Mouse (Mus musculus) T-cell, adult 2 months (primary cell): ENCODE data around the gene Prpf18.
"Not testable (repeated sequence)": the region's sequence is repeated elsewhere in the genome, so short reads cannot be mapped to it uniquely, and the experiment has no call there.

Experiments used
- DNase-seq: peaks from one replicate; pipeline ENCODE4 v3.0.0; 2022; ENCODE audit warnings: low spot score

Gene Prpf18

DNA sequence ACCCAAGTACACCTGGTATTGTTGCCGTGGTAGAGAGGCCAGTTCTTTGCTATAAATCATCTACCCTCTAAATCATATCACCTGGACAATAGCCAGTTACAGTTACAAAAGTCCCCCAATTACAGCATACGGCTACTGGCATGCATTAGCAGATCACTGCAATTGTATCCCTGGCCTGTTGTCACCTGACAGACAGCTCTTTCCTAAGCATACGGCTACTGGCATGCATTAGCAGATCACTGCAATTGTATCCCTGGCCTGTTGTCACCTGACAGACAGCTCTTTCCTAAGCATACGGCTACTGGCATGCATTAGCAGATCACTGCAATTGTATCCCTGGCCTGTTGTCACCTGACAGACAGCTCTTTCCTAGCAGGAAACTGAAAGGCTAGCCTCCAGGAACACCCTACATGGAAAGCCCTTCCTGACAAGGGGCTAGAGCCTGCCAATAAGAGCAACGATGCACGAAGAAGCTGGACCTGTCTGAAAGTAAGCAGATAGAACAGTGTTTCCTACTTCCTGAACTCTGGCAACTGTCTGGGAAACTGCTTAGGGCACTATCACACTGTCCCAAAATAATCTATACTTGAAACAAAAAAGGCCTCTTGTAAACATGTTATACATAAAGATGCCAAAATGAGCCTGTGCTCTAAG lies 37.5 kb downstream of the Prpf18 start:
- not testable (repeated sequence) for DNase-seq

DNA sequence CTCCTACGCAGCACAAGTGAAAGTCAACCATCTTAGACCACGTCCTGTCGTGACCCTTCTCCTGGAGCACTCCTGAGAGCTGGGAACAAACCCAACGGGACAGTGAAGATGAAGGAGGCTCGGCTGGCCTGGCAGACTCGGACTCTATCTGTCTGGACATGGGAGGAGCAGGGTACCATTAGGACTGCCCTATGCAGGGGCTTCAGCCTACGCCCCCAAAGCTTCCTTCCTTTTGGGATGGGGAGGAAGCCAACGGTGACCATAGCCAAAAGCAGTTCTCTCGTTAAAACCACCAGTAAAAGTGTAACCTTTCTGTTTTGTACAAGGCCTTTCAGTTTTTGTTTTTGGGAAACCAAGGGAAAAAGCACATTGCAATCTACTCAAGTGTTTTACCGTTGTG lies 40.2 kb downstream of the Prpf18 start:
- DNase-seq: no peak

DNA sequence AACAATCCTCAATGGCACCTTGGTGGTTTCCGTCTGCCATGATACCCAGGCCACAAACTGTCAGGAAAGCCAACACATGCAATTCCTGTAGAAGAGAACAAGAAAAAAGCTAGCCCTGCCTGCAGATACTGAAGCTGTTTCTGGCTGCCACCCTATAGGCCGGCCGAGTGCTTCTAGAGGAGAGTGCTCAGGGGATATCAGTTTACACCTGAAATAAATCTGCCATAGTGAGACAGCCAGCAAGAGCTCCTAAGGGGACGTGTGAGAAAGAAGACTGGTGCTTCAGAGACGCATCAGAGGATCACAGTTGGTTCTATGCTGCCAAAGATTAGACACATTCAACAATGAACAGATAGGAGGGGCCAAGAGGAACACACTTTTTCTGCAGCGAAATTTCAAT lies 40.6 kb downstream of the Prpf18 start:
- no peak for DNase-seq

DNA sequence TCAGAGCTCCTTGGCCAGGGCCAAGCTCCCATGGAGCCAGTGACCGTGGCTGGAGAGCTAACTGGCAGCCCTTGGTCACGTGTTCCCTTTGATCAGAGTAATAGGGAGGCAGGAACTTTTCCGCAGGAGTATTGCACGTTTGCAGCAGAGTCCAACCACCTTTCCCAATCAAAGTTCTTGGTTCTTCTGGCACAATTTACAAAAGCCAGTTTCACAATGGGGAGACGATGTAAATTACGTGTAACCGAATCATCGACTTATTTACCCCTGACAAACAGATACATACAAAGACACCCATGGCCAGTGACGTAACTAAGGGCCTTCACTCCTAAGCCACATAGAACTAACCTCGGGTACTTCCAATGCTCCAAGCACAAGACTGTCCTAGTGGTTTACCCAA lies 42.5 kb downstream of the Prpf18 start:
- DNase-seq: no peak

DNA sequence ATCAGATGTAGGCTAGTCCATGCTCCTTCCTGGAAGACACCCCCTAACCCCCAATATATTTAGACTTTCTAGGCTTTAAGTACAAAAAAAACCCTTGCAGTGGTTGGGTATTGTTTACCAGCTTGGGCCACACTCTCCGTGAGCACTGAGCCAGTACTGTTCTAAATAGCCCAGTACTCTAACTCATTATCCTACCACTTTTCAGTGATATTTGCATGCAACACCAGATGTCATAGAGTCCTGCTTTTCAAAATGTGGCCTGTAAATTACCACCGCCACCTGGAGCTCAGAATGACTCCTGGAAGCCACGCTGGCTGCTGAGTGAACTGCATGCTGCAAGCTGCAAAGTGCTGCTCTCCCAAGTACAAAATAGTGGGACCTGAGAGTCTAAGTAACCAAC lies 43.7 kb downstream of the Prpf18 start:
- DNase-seq: no peak

DNA sequence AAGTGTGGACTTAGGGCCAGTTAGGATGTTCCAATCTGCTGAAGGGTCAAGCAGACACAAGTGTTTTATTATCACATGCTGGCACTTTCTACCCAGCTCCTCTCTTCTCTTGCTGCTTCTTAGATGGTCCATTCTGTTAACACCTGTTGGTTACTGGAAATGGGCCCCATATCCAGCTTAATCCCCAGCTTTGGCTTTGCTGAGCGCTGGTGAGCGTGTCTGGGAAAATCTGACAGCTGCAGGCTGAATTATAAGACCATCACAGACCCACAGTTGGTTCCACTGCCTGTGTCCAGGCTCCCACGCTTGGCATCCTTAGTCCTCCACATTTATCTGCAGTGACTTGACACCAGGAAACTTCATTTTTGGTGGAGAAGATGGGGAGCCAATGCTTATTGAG lies 45.4 kb downstream of the Prpf18 start:
- no peak for DNase-seq

DNA sequence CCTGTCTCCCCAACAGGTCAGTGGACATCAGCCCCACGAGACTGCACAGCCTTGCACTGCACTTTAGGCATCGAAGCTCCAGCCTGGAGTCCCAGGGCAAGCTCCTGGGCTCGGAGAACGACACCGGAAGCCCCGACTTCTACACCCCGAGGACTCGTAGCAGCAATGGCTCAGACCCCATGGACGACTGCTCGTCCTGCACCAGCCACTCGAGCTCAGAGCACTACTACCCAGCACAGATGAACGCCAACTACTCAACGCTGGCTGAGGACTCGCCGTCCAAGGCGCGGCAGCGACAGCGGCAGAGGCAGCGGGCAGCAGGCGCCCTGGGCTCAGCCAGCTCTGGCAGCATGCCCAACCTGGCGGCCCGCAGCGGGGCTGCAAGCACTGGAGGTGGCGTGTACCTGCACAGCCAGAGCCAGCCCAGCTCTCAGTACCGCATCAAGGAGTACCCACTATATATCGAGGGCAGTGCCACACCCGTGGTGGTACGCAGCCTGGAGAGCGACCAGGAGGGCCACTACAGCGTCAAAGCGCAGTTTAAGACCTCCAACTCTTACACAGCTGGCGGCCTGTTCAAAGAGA lies 48.5 kb downstream of the Prpf18 start:
- DNase-seq: no peak

DNA sequence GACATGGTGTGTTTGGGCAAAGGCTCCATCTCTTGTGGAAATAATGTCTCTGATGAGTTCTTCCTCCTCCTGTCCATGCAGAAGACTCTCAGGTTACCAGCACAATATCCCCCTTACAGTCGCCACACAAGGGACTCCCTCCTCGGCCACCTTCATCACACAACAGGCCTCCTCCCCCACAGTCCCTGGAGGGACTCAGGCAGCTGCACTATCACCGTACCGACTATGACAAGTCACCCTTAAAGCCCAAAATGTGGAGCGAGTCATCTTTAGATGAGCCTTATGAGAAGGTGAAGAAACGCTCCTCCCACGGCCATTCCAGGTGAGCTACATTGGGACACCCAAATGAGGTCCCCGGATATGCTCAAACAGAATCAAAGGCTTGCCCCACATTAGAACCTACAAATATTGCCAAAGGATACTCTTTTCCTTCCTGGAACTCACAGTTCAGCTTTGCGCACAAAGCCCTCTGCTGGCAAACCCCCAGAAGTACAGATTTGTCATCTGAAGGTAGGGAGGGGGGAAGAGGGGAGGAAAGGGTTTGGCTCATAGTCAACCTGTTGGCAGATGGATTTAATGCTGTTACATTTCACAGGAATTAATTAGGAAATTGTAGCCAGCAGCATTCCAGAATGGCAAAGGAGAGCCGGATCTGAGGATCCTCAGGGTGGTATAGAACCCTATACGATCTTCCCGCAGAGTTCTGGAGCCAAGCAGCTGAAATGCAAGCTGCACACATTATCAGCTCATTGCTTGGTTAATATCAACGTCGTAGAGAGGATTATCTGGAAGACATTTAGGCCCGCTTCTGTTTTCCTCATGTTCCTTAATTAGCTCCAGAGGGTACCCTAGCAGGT lies 50.7 kb downstream of the Prpf18 start:
- peak; percentile 41 for DNase-seq

DNA sequence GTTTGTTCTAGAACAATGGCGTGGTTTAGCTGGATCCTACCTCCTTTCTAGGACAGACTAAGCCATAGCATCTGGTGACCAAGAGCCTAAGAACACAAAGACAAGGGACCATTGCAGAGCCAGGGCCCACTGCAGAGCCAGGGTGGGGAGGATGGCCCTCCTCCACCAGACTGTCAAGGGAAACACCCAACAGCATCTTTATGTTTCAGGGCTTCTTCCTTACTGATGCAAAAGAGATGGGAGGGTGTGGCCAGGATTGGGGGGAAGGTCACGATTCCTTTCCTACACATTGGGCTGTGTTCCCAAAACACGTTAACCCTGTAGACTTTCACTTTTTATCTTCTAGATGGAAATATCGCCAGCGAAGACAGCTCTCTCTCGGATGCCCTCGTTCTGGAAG lies 54.9 kb downstream of the Prpf18 start:
- no peak for DNase-seq

DNA sequence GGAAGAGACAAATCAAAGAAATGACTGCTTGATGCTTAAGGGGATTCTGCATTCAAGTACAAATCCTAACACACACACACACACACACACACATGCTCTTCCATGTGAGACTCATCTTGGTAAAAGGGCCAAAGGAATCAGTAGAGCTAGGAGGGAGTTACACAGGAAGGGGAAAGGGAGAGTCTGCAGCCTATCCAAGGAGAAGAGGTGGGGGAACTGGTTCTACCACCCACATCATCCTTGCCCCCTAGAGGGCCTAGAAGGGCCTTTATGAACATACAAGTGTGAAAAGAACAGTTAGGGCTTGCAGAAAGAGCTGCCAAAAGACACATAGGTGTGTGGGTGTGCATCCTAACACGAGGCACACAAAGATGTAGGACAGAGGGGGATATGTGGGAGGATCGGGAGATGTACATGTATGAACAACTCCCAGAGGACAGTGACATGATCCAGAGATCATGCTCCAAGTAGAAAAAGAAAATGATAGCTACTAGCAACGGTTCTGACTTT lies 58.0 kb downstream of the Prpf18 start:
- DNase-seq: no peak

DNA sequence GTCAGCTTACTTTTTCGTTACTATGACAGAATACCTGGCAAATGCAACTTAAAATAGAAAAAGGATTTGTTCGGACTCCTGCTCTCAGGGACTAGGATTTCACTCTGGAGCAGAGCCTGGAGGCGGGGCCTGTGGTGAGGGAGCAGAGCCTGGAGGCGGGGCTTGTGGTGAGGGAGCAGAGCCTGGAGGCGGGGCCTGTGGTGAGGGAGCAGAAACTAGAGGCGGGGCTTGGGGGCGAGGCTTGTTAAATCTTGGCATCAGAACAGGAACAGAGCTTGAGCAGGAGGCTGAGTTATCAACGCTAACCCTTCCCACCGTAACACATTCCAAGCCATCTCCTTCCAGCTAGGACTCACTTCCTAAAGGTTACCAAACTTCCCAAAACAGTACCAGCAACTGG lies 58.5 kb downstream of the Prpf18 start:
- no peak for DNase-seq

DNA sequence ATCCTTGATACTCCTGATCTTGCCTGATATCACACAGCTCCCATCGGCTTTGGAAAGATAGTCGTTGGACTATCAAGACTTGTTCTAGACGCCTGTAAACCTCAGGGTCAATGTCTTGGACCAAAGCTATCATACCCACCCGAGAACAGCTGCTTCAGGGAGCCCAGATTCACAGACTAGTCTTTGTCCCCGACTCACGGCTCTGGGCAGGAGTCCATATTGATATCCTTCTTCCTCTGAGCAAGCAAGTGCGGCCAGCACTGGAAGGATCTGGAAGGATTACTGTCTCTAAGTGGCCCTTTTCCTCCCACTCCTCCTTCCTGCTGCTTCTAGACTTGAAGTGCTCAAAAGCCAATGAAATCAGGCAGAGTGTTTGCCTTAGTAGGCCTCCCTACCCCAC lies 59.2 kb downstream of the Prpf18 start:
- DNase-seq: no peak

DNA sequence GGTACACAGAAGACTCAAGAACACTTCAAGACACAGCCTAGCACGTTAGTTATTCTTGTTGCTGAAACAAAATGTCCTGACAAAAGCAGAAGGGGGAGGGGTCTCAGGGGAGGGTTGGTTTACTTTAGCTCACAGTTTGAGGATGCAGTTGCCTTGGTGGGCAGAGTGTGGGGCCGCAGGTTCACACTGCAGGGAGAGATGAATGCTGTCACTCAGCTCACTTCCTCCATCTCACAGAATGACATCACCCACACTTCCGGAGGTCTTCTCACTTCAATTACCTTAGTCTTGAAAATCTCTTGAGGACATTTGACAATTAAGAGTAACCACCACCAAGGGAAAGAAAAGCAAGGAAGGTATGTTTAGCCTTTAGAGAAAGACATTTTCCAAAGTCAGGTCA lies 60.3 kb downstream of the Prpf18 start:
- peak; percentile 22 for DNase-seq

DNA sequence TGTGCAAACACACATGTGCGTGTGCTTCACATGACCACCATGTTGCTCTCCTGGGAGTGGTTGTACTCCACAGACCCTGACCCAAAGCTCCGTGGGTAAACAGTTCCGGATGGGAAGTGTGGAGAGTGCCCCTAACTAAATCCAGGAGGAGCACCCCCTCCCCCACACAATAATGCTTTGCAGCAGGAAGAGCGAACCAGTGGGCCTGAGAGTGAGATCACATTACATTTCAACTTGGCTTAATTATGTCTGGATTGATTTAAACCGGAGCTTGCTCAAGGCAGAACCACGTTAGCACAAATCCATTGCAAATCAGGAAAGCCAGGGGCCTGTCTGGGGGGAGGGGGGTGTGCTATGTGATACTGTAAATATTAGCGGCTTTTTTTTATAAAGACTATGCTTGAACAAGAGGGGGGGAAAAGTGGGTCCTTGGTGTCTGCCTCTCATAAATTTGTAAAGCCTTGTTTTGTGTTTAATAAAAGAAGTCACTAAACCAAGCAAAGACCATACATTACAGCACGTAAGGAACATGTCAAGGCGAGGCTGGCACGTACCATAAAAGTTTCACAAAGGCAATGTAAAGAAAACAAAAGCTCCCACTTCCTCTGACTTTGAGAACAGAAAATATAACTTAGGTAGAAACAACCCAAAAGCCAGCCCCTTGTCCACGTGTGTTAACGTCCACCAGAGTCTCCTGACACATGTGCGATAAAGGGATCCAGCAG lies 64.1 kb downstream of the Prpf18 start:
- DNase-seq: no peak

DNA sequence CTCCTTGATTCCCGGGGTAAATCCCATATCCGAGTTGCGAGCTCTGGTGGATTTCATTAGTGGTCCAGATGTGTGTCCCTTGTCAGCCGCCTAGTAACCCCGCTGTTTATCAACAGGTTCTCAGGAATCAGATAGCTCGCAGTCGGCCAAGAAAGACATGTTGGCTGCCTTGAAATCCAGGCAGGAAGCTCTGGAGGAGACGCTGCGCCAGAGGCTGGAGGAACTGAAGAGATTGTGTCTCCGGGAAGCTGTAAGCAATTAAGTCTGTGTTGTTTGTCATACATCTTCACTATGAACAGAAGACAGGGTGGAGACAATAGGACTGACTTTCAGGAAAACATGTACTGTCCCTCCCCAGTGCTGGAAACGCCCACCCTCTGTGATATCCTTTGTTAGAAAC lies 65.7 kb downstream of the Prpf18 start:
- DNase-seq: no peak

DNA sequence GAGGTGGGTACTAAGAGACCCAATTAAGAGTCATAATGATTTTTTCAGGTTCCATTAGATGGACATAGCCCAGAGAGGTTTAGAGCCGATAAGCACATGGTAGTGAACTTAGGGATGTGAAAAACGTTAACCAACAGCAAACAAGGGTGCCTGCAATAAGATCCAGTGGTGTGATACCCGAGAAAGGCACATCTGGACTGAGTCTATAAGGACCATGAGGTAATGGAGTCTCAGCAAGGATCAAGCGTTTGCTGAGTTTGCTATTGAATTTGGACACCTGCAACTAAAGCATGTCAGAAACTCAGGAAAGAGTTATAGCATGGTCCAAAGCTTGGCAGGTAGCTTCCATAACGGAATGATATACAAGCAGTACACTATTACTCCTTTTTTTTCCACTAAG lies 67.7 kb downstream of the Prpf18 start:
- DNase-seq: no peak

DNA sequence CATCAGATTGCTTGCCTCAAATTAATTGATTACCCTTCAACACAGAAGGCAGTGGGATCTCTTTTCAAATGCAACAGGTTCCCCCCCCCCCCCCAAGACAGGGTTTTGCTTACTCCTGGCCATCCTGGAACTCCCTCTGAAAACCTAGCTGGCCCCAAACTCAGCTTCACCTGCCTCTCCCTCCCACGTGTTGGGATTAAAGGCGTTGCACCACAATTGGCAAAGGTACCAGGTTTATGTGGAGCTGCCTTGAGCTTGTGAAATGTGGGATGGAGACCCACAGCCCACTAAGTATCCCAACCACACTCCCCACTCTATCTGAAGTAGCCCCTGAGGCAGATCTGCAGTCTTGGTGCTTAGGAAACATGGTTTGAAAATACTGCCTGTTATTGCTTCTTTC lies 69.0 kb downstream of the Prpf18 start:
- no peak for DNase-seq

DNA sequence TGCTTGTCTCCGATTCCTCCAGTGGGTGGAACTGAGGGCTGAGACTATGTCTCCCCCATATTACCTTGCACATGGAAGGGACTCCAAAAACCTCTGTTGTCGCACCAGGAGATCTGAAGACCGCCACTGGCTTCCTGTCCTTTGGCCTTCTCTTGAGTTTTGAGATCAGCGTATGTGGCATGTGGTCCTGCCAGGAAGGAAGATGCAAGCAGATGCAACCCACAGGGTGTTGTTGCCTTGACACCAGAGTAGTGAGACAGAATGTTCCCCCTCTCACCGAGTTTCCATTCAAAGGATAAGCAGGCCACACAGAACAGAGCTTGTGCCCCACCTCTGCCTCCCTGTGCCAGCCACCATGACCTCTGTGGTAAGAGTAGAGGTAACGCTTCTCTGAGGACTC lies 71.2 kb downstream of the Prpf18 start:
- DNase-seq: peak; percentile 78

DNA sequence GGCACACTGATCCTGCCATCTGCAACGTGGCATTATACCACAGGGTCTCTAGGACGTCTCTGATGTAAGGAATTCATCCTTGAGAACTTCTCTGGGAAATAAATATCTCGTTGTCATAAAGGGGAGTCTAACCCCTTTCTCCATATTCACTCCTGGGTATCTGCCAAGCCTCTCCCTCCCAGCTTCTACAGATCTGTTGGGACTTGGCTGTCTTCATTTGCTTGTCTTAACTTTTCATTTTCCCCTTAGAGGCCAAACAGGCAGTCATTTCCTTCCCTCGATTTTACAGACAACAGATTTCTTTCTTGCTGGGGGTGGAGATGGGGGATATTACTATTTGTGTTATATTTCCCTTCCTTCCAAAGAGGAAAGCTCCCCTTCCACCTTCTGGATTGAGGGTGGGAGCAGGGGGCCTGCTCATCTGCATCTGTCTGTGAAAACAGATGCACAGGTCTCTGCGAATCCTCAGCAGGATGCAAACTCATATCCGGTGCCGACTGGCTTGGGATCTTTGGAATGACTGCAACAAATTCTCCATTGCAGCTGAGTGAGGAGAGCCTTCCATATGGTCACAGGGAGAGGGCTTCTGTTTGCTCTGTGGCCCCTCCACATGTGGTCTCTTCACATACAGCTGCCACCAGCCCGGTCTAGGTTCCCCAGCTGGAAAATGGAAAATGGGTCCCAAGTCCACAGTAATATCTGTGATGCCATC lies 72.4 kb downstream of the Prpf18 start:
- no peak for DNase-seq

DNA sequence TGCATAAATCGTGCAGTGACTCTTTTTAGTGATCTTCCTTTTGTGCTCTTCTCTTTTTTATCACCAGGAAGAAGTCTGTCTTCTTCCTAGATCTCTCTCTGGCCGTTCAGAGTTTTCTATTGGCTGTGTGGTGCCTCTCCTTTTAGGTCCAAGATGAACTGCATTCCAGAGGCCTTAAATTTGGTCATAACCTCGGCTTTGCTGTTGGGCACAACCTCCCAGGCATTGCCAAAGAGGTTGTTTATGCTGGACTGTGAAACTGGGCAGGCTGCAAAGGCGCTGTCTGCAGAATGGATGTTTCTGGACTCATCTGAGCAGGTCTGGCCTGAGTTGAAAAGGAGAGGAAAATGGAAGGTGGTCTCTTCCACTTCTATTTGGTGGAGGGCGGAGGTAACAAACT lies 73.6 kb downstream of the Prpf18 start:
- no peak for DNase-seq

DNA sequence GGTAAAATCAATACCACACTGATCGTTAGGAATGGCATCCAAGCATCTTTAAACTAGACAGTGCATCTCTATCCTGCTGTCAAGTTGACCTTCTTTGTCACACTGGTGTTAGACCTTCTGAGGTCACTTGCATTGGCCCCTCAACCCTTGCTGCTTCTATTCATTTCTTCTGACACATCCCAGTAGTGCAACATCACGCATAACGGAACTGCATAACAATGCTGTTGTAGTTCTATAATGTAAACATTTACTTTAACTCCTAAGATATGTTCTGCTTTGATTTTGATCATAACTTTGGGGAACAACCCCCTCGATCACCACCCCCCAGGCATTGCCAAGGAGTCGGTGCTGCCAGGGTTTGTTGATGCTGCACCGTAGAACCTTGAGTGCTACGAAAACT lies 75.9 kb downstream of the Prpf18 start:
- DNase-seq: no peak

DNA sequence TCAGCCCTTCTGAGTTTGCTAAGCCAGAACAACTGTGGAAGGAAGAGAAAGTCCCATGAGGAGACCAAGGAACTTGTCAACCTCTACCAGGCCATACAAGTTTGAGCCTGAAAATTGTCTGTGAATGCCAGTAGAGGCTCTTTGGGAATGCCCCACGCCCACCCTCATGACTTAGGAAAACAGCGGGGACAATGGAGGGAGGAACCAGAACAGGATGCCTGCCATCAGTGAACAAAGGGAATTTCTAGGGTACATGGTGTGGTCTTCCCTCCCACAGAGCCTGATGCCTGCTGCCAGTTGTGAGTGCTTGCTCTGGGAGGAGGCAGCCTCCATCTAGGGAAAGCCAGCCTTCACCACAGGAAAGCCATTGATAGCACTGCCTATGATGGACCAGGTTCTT lies 76.8 kb downstream of the Prpf18 start:
- no peak for DNase-seq
